17 mouse cellular contexts compared by ENCODE assay signal in the genomic region with DNA sequence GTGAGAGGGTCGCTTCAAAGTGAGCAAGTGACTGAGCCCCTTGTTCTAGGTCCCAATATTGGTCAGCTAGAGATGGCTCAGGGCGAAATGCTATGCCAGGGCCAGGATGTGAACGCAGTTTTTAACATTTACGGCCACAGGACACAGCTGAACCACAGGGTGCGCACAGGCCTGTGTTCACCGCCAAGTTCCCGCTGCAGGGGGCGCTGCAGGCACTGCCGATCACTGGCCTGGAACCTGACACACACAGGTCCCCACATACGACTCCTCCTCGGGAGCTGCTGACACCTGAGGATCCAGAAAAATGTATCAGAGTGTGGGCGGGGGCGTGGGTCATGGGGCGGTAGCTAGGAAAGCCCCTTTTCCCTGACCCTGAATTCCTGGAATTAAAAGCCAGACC. TPM values are rescaled to one million over a fixed set of nuclear protein-coding genes. Genes with fewer than 3 reads are reported as not detected.
DNase-seq lines count a peak whose midpoint lies in the region; ATAC-seq and TF ChIP-seq lines count a peak whose summit lies in the region.
"Had no signal": no experiment of that assay in that cellular context is flagged by ENCODE, and none has a peak within 500 bp of the region (broad histone marks: within the 10 kb centered on the region; RNA-seq: fewer than 3 reads in every experiment).

No protein-coding gene starts in this region.

- no peak overlapping the region for H3K4me2 ChIP-seq in forebrain, postnatal 0 days (ENCODE audit: low read depth)
- no peak overlapping the region for H3K4me2 ChIP-seq in forebrain, embryonic 14.5 days (ENCODE audit: low read length)
- H3K4me2 ChIP-seq in liver, postnatal 0 days (ENCODE audit: low read depth, low read length) = no peak overlapping the region
- H3K4me2 ChIP-seq in liver, embryonic 11.5 days = no peak overlapping the region
- H3K4me2 ChIP-seq: lung, embryonic 15.5 days; neural tube, embryonic 13.5 days had no signal

- DNase-seq in forebrain, postnatal 0 days = no peak
- no peak for DNase-seq in forebrain, embryonic 14.5 days (ENCODE audit: low spot score)
- peak; percentile 29 for DNase-seq in liver, postnatal 0 days
- no peak for DNase-seq in liver, embryonic 11.5 days (ENCODE audit: low spot score)
- DNase-seq in A20 (ENCODE audit: low read depth, low spot score) = peak; percentile 24
- DNase-seq in frontal cortex, postnatal 36 days (ENCODE audit: low spot score in 2 of 2) = no peak
- DNase-seq in layer of hippocampus, postnatal 25 days (ENCODE audit: extremely low spot score in 1 of 2, low spot score in 1 of 2) = no peak
- DNase-seq: heart, adult 2 months; heart, postnatal 36 days; kidney, adult 11 months had no signal

- TF ChIP-seq POLR2A in bone marrow macrophage, adult 2 months (IDR thresholded peaks at IDR 0.05; ENCODE audit: borderline replicate concordance, low read depth, low read length) = no peak

- TF ChIP-seq EP300 in liver, postnatal 0 days (IDR thresholded peaks at IDR 0.05; ENCODE audit: low read depth) = no peak

- no peaks in the 10 kb centered on the region for H3K27me3 ChIP-seq in forebrain, postnatal 0 days (ENCODE audit: insufficient read depth, low read length)
- H3K27me3 ChIP-seq in forebrain, embryonic 14.5 days (replicated peaks; ENCODE audit: control insufficient read depth, insufficient read depth, low read length) = no peaks in the 10 kb centered on the region
- no peaks in the 10 kb centered on the region for H3K27me3 ChIP-seq in liver, postnatal 0 days (ENCODE audit: insufficient read depth, low read length)
- H3K27me3 ChIP-seq in liver, embryonic 11.5 days (replicated peaks; ENCODE audit: control insufficient read depth, insufficient read depth, low read length) = no peaks in the 10 kb centered on the region; the same call in 1 of the 2 replicates
- H3K27me3 ChIP-seq: lung, embryonic 15.5 days; neural tube, embryonic 13.5 days had no signal

- no peak overlapping the region for H3K27ac ChIP-seq in forebrain, postnatal 0 days (ENCODE audit: low read depth, low read length)
- H3K27ac ChIP-seq in forebrain, embryonic 14.5 days (ENCODE audit: low read depth, low read length) = no peak overlapping the region
- H3K27ac ChIP-seq in liver, postnatal 0 days (ENCODE audit: low read depth) = no peak overlapping the region
- no peak overlapping the region for H3K27ac ChIP-seq in liver, embryonic 11.5 days (ENCODE audit: low read depth, low read length)
- no peak overlapping the region for H3K27ac ChIP-seq in bone marrow macrophage, adult 2 months (ENCODE audit: insufficient read depth, low read depth, low read length)
- H3K27ac ChIP-seq: heart, adult 2 months; lung, embryonic 15.5 days; neural tube, embryonic 13.5 days had no signal

- H3K9ac ChIP-seq in forebrain, postnatal 0 days = no peak overlapping the region
- no peak overlapping the region; the same call in 1 of the 2 replicates for H3K9ac ChIP-seq in forebrain, embryonic 14.5 days (ENCODE audit: low read length)
- H3K9ac ChIP-seq in liver, postnatal 0 days (replicated peaks) = no peak overlapping the region
- no peak overlapping the region for H3K9ac ChIP-seq in liver, embryonic 11.5 days (ENCODE audit: low read depth, low read length)
- H3K9ac ChIP-seq: lung, embryonic 15.5 days; neural tube, embryonic 13.5 days had no signal

- H3K36me3 ChIP-seq in forebrain, postnatal 0 days (ENCODE audit: insufficient read depth) = no peaks in the 10 kb centered on the region
- H3K36me3 ChIP-seq in forebrain, embryonic 14.5 days (ENCODE audit: control insufficient read depth, insufficient read depth, low read length) = no peaks in the 10 kb centered on the region
- H3K36me3 ChIP-seq in liver, postnatal 0 days (replicated peaks; ENCODE audit: insufficient read depth, low read length) = no peaks in the 10 kb centered on the region
- H3K36me3 ChIP-seq in liver, embryonic 11.5 days (ENCODE audit: control insufficient read depth, insufficient read depth, low read length) = no peaks in the 10 kb centered on the region
- H3K36me3 ChIP-seq: lung, embryonic 15.5 days; neural tube, embryonic 13.5 days had no signal

- H3K4me3 ChIP-seq in forebrain, postnatal 0 days (ENCODE audit: low read depth, low read length) = no peak overlapping the region
- H3K4me3 ChIP-seq in forebrain, embryonic 14.5 days (ENCODE audit: low read depth, low read length) = no peak overlapping the region
- no peak overlapping the region for H3K4me3 ChIP-seq in liver, postnatal 0 days (ENCODE audit: low read depth, low read length)
- no peak overlapping the region for H3K4me3 ChIP-seq in liver, embryonic 11.5 days (ENCODE audit: low read depth, low read length)
- no peak overlapping the region for H3K4me3 ChIP-seq in bone marrow macrophage, adult 2 months (ENCODE audit: insufficient read depth, low read length)
- H3K4me3 ChIP-seq: heart, adult 2 months; lung, embryonic 15.5 days; neural tube, embryonic 13.5 days had no signal

- ATAC-seq in forebrain, postnatal 0 days = no peak
- ATAC-seq in forebrain, embryonic 14.5 days = no peak
- no peak for ATAC-seq in liver, postnatal 0 days
- no peak for ATAC-seq in liver, embryonic 11.5 days (replicated peaks; ENCODE audit: low FRiP score)

- 85% methylated on average over 14 of the region's 14 CpGs for WGBS in forebrain, postnatal 0 days
- 82% methylated on average over 14 of the region's 14 CpGs for WGBS in forebrain, embryonic 14.5 days
- WGBS in liver, postnatal 0 days (ENCODE audit: insufficient replicate concordance) = 66% methylated on average over 14 of the region's 14 CpGs
- 72% methylated on average over 14 of the region's 14 CpGs for WGBS in liver, embryonic 11.5 days

- peak; percentile 18; the same call in 1 of the 2 replicates for TF ChIP-seq CTCF in forebrain, postnatal 0 days (IDR thresholded peaks at IDR 0.05; ENCODE audit: low read depth)
- peak; percentile 33 for TF ChIP-seq CTCF in liver, postnatal 0 days (IDR thresholded peaks at IDR 0.05; ENCODE audit: low read depth)
- 0 out of 2 replicates have a peak, but pooled peaks have one; percentile 21 for TF ChIP-seq CTCF in bone marrow macrophage, adult 2 months (IDR thresholded peaks at IDR 0.05; ENCODE audit: low read depth, low read length)

- 0 out of 2 replicates have a peak, but pooled peaks cover 3% of the 10 kb centered on the region for H3K9me3 ChIP-seq in forebrain, postnatal 0 days (ENCODE audit: low read length)
- no peaks in the 10 kb centered on the region for H3K9me3 ChIP-seq in forebrain, embryonic 14.5 days (replicated peaks; ENCODE audit: control insufficient read depth, low read length)
- H3K9me3 ChIP-seq in liver, postnatal 0 days (ENCODE audit: low read length) = 0 out of 2 replicates have a peak, but pooled peaks cover 2% of the 10 kb centered on the region
- H3K9me3 ChIP-seq in liver, embryonic 11.5 days (ENCODE audit: control insufficient read depth, low read length) = no peaks in the 10 kb centered on the region
- H3K9me3 ChIP-seq: lung, embryonic 15.5 days had no signal

- H3K4me1 ChIP-seq in forebrain, postnatal 0 days (ENCODE audit: insufficient read depth) = no peaks in the 10 kb centered on the region
- H3K4me1 ChIP-seq in forebrain, embryonic 14.5 days (ENCODE audit: control insufficient read depth, insufficient read depth, low read length) = no peaks in the 10 kb centered on the region
- H3K4me1 ChIP-seq in liver, postnatal 0 days (ENCODE audit: insufficient read depth) = no peaks in the 10 kb centered on the region
- H3K4me1 ChIP-seq in liver, embryonic 11.5 days (replicated peaks; ENCODE audit: control insufficient read depth, insufficient read depth, low read length) = no peaks in the 10 kb centered on the region
- no peaks in the 10 kb centered on the region for H3K4me1 ChIP-seq in bone marrow macrophage, adult 2 months (ENCODE audit: control insufficient read depth, insufficient read depth, low read length)

RNA-seq across cellular contexts. Expression of gene Krt81, which starts 4.3 kb away (rescaled TPM):
- not detected in 2 replicates for total RNA-seq in forebrain, postnatal 0 days (2014; rRNA removed)
- polyA plus RNA-seq in forebrain, postnatal 0 days (2015; fragmentation: Nextera tagmentation; extraction: Ambion mirVana) = not detected in 2 replicates
- not detected in 2 replicates for polyA plus RNA-seq in forebrain, embryonic 14.5 days (2014; fragmentation: Nextera tagmentation; extraction: Ambion mirVana)
- not detected in 2 replicates for polyA plus RNA-seq in liver, postnatal 0 days (2015; fragmentation: Nextera tagmentation; extraction: Ambion mirVana)
- polyA plus RNA-seq in liver, embryonic 11.5 days (2014; fragmentation: Nextera tagmentation; extraction: Ambion mirVana) = not detected in 2 replicates
- polyA plus RNA-seq in bone marrow macrophage, adult 2 months (2012; ENCODE audit: insufficient read depth, insufficient read length, missing spikeins) = not detected in 2 replicates
- total RNA-seq in layer of hippocampus, postnatal 25 days (2021) = not detected
- total RNA-seq: heart, adult 2 months; heart, postnatal 36 days; layer of hippocampus, postnatal 10 days had no signal
- polyA plus RNA-seq: heart, adult 2 months; limb, embryonic 11.5 days; lung, embryonic 15.5 days; midbrain, embryonic 14.5 days; neural tube, embryonic 13.5 days; stomach, embryonic 14.5 days had no signal

RNA-seq across cellular contexts. Expression of gene Krt88, which starts 11.7 kb away (rescaled TPM):
- not detected in 2 replicates for total RNA-seq in forebrain, postnatal 0 days (2014; rRNA removed)
- not detected in 2 replicates for polyA plus RNA-seq in forebrain, postnatal 0 days (2015; fragmentation: Nextera tagmentation; extraction: Ambion mirVana)
- polyA plus RNA-seq in forebrain, embryonic 14.5 days (2014; fragmentation: Nextera tagmentation; extraction: Ambion mirVana) = not detected in 2 replicates
- polyA plus RNA-seq in liver, postnatal 0 days (2015; fragmentation: Nextera tagmentation; extraction: Ambion mirVana) = not detected in 2 replicates
- polyA plus RNA-seq in liver, embryonic 11.5 days (2014; fragmentation: Nextera tagmentation; extraction: Ambion mirVana) = not detected in 2 replicates
- not detected in 2 replicates for polyA plus RNA-seq in bone marrow macrophage, adult 2 months (2012; ENCODE audit: insufficient read depth, insufficient read length, missing spikeins)
- not detected for total RNA-seq in layer of hippocampus, postnatal 25 days (2021)
- total RNA-seq: heart, adult 2 months; heart, postnatal 36 days; layer of hippocampus, postnatal 10 days had no signal
- polyA plus RNA-seq: heart, adult 2 months; limb, embryonic 11.5 days; lung, embryonic 15.5 days; midbrain, embryonic 14.5 days; neural tube, embryonic 13.5 days; stomach, embryonic 14.5 days had no signal

RNA-seq across cellular contexts. Expression of gene Krt86, which starts 14.0 kb away (rescaled TPM):
- 0.14 TPM in 1 of 2 replicates, not detected in the other for total RNA-seq in forebrain, postnatal 0 days (2014; rRNA removed)
- 0.11 and 0.19 TPM in 2 replicates for polyA plus RNA-seq in forebrain, postnatal 0 days (2015; fragmentation: Nextera tagmentation; extraction: Ambion mirVana)
- polyA plus RNA-seq in forebrain, embryonic 14.5 days (2014; fragmentation: Nextera tagmentation; extraction: Ambion mirVana) = not detected in 2 replicates
- not detected in 2 replicates for polyA plus RNA-seq in liver, postnatal 0 days (2015; fragmentation: Nextera tagmentation; extraction: Ambion mirVana)
- polyA plus RNA-seq in liver, embryonic 11.5 days (2014; fragmentation: Nextera tagmentation; extraction: Ambion mirVana) = not detected in 2 replicates
- not detected in 2 replicates for polyA plus RNA-seq in bone marrow macrophage, adult 2 months (2012; ENCODE audit: insufficient read depth, insufficient read length, missing spikeins)
- total RNA-seq in layer of hippocampus, postnatal 25 days (2021) = not detected
- total RNA-seq: heart, adult 2 months; heart, postnatal 36 days had no signal
- polyA plus RNA-seq: heart, adult 2 months; limb, embryonic 11.5 days; lung, embryonic 15.5 days; stomach, embryonic 14.5 days had no signal

RNA-seq across cellular contexts. Expression of gene Krt87, which starts 20.7 kb away (rescaled TPM):
- 0.15 and 0.52 TPM in 2 replicates for total RNA-seq in forebrain, postnatal 0 days (2014; rRNA removed)
- 0.36 and 0.38 TPM in 2 replicates for polyA plus RNA-seq in forebrain, postnatal 0 days (2015; fragmentation: Nextera tagmentation; extraction: Ambion mirVana)
- polyA plus RNA-seq in forebrain, embryonic 14.5 days (2014; fragmentation: Nextera tagmentation; extraction: Ambion mirVana) = 0.12 TPM in 1 of 2 replicates, not detected in the other
- not detected in 2 replicates for polyA plus RNA-seq in liver, postnatal 0 days (2015; fragmentation: Nextera tagmentation; extraction: Ambion mirVana)
- polyA plus RNA-seq in liver, embryonic 11.5 days (2014; fragmentation: Nextera tagmentation; extraction: Ambion mirVana) = not detected in 2 replicates
- not detected in 2 replicates for polyA plus RNA-seq in bone marrow macrophage, adult 2 months (2012; ENCODE audit: insufficient read depth, insufficient read length, missing spikeins)
- under 1 TPM; 0.42 to 0.71 TPM for total RNA-seq in layer of hippocampus, postnatal 25 days (2021)
- total RNA-seq: heart, adult 2 months; heart, postnatal 36 days had no signal
- polyA plus RNA-seq: heart, adult 2 months; limb, embryonic 11.5 days had no signal

RNA-seq across cellular contexts. Expression of gene Krt83, which starts 32.0 kb away (rescaled TPM):
- not detected in 2 replicates for total RNA-seq in forebrain, postnatal 0 days (2014; rRNA removed)
- not detected in 2 replicates for polyA plus RNA-seq in forebrain, postnatal 0 days (2015; fragmentation: Nextera tagmentation; extraction: Ambion mirVana)
- polyA plus RNA-seq in forebrain, embryonic 14.5 days (2014; fragmentation: Nextera tagmentation; extraction: Ambion mirVana) = not detected in 2 replicates
- polyA plus RNA-seq in liver, postnatal 0 days (2015; fragmentation: Nextera tagmentation; extraction: Ambion mirVana) = 0.33 and 0.58 TPM in 2 replicates
- polyA plus RNA-seq in liver, embryonic 11.5 days (2014; fragmentation: Nextera tagmentation; extraction: Ambion mirVana) = not detected in 2 replicates
- polyA plus RNA-seq in bone marrow macrophage, adult 2 months (2012; ENCODE audit: insufficient read depth, insufficient read length, missing spikeins) = not detected in 2 replicates
- not detected for total RNA-seq in layer of hippocampus, postnatal 25 days (2021)
- total RNA-seq: heart, adult 2 months; heart, postnatal 36 days; layer of hippocampus, postnatal 10 days had no signal
- polyA plus RNA-seq: heart, adult 2 months; limb, embryonic 11.5 days; lung, embryonic 15.5 days; midbrain, embryonic 14.5 days; neural tube, embryonic 13.5 days; stomach, embryonic 14.5 days had no signal

Comparison
In these comparisons a context has a peak if more than half of its experiments do, and no peak if none do; other contexts are left out.
1. DNase-seq: peak in liver, postnatal 0 days (single experiment) and A20 (single experiment); none in forebrain, postnatal 0 days (single experiment), forebrain, embryonic 14.5 days (single experiment), liver, embryonic 11.5 days (single experiment), frontal cortex, postnatal 36 days (0 of 2) and layer of hippocampus, postnatal 25 days (0 of 2).
2. Peak in every context shown above with its lines, with median percentiles within 50 percentile points of each other: CTCF ChIP-seq.